Mouse (Mus musculus) kidney, adult 9 months (tissue): ENCODE data around the gene Il21.

Experiments used
- DNase-seq: peaks from one replicate; pipeline ENCODE4 v3.0.0; 2022

The Il21 gene

DNA sequence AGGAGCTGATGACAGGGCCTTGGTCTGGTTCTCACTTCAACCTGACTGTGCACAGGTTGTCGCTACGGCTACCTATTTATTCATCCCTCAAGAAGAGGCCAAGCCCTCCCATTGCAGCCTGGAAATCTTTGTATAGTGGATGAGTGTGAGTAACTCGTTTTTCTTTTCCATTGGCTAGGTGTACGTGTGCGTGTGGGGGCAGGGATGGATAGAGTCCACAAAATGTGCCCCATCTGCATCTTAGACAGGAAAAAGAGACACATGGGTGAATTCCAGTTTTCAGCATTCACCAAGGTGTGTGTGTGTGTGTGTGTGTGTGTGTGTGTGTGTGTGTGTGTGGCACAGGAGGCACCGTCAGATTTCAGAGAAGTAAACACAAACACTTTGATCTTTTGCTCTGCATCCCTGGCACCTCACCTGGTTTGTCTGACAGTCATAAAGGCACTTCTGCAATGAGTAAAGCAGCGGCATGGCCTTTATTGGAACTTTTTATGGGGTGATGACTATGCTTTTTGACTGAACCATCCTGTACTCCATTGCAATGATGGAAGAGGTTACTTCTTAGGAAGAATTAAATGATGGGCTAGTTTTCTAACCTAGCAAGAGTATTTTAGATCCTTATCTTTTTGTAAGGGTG, at the start of gene Il21:
TSS of gene Il21 (minus strand) at position 51 of the 637 bp plus-strand sequence.
- DNase-seq, result no peak

DNA sequence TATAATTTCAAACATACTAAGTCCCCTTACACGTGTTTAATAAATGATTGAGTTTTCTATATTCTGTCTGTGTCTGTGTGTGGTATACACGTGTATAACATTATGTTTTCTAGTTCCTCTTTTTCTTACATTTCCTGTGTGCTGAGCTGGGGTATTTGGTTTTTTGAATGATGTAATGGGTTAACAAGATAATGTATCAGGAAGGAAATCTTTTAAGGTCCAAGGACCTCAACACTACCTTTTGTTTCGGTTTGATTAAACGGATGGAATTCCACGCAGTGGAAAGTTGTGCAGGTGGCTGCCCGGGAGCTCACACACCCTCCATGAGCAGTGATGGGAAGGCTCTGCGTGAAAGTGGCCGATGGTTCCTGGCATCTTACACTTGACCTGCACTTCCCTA, 48.4 kb upstream of the Il21 start:
- no peak for DNase-seq

DNA sequence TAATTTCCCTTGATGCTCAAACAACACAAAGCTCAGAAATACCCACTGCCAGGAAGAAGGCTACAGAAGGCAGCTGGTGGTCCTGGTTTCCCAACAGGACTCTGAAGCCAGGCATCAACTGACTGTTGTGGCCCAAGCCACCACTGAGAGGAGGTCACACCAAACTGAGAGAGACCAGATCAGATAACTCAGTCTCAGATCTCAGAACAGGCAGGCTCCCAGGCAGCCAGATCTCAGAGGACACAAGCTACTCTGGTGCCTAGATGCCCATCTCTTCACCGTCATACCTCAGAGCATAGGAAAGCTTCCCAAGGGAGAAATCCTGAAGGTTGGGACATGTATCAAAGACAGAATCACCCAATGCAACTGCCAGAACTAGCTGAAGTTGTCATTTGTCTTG, 47.8 kb upstream of the Il21 start:
- no peak for DNase-seq

DNA sequence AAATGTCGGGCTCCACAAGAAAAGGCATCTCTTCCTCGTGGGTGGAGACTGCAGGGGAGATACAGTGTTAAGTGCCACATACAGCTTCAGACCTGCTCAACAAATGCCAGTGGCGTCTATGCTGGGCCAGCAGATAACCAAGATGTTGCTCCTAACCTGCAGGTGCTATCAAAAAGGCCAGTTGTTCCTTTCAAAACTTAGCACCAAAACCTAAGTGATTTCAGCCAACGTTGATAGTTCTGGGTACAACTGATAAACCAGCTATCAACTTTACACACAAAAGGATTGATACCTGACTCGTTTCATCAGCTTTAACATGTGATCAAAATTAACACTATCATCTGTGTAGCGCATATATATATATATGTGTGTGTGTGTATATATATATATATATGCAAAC, 42.2 kb upstream of the Il21 start:
- DNase-seq, result no peak

DNA sequence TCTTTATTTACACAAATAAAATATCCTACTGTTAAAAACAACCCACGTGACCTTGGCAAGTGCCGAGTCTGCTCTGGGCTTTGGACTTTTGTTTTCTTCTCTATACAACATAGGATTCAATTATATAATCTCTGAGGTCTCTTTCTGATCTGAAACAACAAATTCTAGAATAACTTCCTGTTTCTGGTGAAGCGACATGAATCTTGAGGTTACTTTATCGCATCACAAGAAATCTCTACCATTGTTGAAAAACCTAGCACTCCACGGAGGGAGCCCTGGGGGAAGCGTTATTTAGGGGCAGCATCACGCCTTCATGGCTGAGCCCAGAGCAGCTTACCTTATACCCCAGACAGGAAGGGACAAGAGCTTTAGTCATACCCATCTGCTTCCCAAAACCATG, 40.7 kb upstream of the Il21 start:
- DNase-seq, result no peak

DNA sequence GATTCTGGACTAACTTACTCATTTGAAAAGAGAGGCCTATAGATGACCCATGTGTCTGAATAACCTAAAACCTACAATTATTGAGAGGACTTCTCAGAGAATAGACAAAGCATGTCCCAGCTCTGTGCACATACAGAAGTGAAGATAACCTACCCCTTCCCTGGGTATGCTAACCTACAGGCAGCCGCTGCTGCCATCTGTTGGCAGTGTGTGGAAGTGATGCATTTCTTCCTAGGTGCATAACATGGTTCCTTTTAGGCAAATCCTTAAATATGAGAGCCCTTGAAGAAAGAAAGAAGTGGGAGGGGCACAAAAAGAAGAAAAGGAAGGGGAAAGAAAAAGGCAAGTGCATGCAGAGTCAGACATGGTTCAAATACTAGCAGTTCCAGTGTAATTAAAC, 38.8 kb upstream of the Il21 start:
- DNase-seq, result peak; percentile 62

DNA sequence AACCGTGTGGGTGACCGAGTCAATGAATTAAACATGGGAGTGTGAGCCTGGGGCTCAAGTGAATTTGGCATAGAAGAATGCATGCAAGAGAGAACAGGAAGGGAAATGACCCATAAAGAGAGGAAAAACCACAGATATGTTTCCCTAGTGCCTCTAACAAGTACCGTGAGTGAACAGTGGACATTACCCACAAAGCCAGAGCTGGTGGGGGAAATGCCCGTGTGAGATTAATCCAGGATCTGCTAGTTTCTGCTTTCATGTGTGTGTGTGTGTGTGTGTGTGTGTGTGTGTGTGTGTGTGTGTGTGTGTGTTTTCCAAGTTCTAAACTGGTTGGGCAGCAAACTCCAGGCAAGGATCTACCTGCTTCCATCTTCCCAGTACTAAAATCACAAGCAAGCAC, 37.5 kb upstream of the Il21 start:
- DNase-seq, result peak; percentile 38

DNA sequence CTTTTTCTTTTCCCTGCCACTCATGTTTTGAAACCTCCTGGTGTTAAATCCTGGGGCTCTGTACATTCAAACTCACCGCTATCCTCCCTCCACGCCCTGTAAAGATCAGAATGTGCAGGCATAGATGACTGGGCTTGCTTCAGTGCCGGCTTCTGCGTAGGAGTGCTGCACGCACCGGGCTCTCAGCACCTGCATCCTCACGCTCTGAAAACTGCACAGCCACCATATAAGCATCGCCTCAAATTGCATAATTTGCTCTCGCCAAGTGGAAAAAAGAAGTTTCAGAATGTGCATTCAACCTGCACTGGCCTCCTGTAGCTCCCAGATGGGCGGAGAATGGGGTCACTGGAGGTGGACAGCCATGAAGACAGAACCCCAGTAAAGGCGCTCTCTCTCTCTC, 35.9 kb upstream of the Il21 start:
- no peak for DNase-seq

DNA sequence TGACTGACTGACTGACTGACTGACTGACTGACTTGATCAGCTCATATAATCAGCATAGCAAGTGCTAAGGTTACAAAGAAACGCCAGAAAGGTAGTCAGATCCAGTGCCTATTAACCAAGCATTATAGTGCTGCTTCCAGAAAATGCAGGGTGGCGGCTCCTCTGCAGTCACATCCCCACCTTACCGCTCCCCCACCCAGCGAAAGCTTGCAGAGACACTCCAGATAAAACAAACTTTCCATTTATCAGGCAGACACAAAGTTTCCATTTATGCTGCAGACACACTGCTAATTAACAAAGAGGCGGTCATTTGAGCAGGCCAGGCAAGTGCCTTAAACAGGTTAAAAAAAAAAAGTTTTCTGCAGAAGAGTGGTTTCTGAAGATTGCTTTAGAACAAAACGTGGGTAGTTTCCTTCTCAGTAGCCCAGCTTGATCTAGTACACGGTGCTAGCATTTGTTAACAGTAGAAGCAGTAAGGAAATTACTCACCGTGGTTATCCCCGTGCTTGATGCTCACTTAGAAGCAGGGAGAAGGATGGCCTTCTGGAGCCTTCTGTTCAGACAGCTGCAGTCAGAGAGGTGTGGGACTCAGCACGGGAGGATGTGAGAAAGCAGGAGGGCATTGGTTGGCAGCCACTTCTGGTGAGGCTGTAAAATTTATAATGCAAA, 27.0 kb upstream of the Il21 start:
- DNase-seq, result no peak

DNA sequence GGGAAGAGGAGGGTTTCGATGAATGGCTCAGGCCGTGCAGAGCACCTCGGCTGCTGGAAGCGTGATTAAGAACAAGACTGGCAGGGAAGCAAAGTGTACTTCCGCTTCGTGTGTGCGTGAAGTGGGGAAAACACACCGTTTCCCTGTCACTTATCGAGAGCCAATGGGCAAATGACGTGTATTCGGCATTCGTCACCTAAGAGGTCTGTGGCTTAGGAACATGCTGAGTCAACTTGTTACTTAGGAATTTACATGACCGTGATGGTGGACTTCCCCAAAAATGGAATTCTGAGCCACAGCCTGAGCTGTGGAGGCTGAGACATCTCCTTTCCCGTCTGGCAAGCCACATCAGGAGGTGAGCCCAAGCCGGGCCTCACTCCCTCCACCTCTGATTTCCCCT, 25.3 kb upstream of the Il21 start:
- DNase-seq, result no peak

DNA sequence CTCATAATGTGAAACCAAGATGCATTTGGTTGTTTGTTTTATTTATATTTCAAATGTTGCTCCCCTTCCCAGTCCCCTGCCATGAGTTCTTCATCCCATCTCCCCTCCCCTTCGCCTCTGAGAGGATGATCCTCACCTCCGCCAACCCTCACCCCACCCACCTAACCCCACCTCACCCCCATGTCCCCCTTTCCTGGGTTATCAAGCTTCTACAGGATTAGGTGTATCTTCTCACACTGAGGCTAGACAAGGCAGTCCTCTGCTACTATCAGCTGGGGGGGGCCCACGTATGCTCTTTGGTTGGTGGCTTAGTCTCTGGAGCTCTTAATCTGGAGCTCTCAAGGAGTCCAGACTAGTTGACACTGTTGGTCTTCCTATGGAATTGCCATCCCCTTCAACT, 18.5 kb upstream of the Il21 start:
- no peak for DNase-seq

DNA sequence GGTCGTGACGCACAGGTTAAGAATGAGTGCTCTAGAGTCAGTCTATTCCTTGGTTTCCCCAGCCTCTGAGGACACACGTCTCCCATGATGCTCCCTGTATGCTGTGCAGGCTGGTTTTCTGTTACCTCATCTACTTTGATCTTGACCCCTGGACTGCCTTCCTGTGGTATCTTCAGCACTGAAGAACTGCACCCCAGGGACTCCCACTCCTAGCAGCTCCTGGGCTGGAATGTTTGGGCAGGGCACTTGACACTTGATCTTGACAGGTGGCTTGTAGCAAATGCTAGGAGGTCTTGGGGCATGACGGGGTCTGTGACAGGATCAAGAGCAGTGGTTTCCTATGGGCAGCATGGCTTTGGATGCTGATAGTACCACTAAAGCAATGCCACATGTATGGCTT, 2.6 kb upstream of the Il21 start:
- no peak for DNase-seq

DNA sequence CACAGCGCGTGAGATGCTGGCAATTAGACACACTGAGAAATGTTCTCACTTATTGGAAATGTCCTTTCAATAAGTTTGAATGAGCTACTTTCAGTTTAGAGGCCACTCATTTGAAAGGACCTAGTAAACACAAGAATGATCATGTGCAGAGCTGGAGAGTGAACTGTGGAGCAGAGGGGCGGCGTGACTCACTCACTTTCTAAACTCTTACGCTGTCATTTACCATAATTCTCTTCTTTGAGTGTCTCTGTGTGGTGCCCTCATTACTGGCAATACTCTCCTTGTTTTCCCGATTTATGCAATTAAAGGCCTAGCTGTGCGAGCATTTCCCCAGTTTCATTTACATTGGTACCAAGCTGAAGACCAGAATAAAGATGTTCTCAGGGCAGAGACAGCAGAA, 1.3 kb downstream of the Il21 start:
- DNase-seq, result no peak

DNA sequence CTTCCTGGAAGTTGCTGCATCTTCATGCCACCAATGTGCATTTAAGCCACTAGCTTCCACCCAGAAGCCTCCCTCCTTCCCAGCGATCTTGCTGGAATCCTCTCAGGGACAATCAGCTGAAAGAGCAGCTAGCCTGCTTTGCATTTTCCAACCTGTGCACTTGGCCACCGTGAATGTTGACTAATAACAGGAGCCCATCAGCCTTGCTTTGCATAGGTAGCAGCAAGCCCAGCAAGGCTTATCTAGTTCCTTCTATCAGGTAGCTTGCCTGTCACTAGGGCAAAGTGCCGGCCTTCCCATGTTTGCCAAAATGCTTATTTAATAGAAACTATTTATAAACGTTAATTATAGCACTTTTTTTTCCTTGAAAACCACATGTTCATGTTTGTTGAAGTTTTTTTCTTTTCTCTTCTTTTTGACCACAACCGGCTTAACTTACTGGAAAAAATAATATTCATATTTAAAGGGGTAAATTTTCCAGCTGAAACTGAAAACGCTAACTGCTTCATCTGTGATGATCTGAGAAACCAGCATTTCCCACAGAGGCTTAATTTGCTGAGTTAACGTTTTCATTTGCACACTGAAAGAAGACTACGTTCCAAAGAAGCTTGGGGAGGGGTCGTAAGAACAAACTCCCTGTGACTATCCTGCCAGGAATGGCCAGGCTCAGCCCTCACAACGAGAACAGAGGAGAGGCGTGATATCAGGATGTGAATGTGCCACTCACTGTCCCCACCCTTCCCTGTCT, 3.2 kb downstream of the Il21 start:
- no peak for DNase-seq

DNA sequence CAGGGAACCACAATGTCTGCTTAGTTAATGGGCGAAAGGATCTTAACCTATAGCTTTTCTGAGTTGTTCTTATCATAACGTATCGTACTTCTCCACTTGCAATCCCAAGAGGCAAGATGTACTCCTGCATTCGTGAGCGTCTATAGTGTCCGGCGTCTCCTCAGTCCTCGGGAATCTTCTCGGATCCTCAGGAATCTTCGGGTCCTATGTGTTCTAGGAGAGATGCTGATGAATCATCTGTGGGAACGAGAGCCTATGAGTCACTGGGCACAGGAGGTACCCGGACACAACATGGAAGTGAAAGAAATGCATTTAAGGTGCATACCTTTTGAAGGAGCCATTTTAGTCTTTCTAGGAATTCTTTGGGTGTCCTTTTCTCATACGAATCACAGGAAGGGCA, 7.3 kb downstream of the Il21 start:
- no peak for DNase-seq

DNA sequence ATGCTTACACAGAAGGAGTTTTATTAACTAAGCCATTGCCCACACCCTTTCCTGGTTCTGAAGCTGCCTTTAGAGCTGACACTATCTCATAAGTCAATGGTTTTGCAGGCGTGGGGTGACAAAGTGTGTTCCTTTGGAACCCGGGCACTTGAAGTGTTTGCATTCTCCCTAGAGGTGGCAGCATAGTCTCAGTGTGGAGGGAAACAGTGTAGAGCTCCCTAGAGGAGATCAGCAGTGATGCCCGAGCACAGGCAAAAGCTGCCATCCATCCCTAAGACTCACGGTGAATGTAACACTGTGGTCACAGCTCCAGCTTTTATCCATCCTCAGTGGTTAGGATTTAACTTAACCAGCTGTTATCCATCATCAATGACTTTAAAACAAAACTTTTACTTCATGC, 13.4 kb downstream of the Il21 start:
- peak; percentile 38 for DNase-seq

DNA sequence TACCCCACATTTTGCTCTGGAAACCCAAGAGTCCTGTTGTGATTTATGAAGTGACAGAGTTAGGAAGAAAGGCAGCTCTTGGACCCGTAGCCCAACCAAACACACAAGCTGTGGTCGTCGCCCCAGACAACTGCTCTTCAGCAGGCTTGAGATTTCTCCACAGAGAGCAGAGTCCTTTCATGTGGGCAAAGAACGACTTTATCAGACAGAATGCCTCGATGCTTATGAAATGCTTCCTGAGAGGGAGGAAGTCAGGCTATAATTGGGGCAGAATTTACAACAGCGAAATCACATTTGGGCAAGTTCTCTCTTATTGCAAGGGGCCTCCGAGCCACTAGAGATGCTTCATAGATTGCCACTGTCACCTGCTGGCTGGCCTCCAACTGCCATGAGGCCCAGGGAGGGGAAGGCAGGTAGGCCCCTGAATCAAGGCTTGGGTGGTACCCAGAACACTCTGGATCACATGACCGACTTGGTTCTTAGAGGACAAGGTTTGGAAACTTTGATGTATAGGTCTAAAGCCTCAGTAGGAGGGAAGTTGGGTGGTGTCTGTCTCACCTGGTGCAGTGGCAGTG, 27.1 kb downstream of the Il21 start:
- DNase-seq, result no peak

DNA sequence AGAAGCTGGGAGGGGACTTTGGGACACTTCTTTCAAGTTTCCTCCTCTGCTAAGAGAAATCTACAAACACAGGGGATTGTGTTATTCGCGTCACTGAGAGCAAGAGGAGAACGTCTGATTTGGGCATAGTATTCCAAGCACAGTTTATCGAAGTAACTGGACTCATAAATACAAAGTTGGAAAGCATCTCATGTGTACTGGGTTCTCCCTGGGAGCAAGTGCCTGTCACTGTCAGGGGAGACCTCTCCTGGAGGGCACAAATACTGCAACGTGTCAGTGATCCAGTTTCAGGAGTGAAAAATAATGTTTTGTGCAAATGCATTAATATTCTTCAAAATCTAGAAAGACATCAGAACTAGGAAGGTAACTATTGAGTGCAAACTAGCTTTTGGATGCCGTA, 27.9 kb downstream of the Il21 start:
- DNase-seq, result peak; percentile 42

DNA sequence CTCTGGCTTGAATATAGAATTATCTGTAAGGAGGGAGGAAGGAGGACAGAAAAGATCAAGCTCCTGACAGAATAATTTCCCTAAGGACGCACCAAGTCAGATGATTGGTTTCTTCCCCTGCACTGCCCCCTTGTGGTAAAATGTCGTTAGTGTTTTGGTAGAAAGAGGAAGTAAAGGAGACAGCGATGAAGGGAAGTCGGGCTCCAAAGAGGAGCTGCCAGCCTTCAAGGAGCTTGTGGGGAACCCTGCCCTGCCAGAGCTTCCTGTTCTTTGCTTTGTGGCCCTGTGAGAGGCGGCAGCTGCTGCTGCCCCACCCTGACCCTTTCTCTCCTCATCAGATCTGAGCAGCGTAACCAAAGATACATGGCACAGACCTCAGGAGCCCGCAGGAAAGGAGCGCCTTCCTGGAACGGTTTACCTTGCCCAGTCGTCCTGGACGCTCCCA, 28.4 kb downstream of the Il21 start:
- DNase-seq, result peak; percentile 87

DNA sequence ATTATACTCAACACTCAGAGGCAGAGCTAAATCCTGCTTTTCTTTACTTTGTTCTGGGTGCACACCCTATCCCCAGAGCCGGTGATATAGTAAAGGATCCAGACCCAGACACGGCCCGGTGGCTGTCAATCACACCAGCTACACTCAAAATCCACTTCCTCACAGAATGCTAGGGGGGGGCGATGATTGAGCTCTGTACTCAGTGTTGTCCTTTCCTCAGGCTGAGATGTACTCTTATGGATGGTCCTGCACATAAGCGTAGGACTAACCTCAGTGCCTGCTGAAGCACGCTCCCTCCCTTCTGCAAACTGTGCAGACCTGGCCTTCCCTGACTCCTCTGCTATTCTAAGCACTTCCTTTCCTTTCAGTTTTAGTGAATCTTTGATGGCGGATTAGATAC, 29.6 kb downstream of the Il21 start:
- no peak for DNase-seq

DNA sequence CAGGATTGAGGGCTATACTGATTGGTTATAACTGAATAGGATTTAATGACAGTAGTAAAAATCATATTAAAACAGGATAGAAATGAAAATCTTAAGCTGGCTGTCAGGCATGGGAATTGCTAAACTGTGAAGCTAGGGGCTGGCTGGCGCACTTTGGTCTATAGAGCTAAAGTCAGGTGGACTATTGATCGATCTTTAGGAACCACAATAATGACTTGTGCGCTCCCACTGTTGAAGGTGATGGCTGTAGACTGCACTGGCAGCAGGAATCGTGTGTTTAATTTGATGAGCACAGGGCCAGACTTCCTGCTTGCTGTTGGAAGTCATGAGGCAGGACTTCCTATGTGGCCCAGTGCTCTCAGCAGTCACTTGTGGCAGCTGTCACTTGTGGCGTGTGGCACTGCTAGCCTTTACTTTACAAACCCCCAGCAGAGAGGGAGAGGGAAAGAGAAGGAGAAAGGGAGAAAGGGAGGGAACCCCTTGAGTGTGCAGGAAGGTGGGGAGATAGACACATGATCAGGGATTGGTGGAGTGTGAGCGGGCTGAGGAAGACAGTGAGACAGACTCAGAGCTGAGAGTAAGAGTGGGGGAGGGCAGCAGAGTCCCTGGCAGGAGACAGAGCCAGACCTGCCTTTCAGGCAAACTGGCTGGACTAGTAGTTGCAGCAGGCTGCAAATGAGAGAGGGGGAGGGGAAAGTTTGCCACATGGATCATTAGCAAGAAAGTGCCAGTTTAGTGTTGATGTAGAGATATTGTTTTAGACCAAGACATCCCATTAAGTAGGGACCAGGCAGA, 31.1 kb downstream of the Il21 start:
- no peak for DNase-seq

DNA sequence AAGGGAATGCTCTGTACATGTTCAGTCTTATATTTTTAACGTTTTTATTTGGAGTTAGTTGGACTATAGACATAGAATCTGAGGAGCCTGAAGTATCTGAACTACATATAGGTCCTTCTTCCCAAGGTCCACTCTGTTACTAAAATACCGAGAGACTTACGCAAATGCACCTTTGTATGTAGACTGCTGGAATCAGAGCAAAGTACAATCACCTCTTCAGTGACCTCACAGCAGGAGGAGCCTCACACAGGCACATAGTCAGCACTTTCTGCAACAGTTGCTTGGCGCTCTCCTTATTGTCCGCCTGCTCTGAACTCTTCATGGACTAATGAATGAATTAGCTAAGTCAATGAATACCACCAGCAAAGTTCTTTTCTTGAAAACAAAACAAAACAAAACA, 34.1 kb downstream of the Il21 start:
- no peak for DNase-seq

DNA sequence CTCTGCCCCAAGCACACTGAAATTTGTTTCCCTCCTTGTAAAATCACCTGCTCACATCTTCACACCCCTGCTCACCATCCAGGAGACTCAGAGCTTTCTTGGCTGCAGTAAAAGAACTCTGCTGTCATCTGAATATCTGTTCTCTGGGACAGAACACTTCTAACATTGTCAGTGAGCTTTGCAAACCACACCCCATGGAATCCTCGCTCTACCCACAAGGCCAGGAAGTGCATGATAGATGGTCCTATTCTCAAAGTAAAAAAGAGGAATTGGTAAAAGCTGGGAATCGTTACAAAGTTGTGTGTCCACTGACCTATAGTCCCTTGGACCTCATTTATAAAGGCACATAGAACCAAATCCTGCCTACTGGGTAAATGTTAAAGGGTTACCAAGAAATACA, 40.5 kb downstream of the Il21 start:
- DNase-seq, result no peak
